Mouse (Mus musculus): Measurements from ENCODE around the gene Plin5. TPM values are rescaled to one million over a fixed set of nuclear protein-coding genes. Genes with fewer than 3 reads are reported as not detected.
"Not testable (repeated sequence)": the region's sequence is repeated elsewhere in the genome, so short reads cannot be mapped to it uniquely, and the experiment has no call there.

Gene Plin5
- polyA plus RNA-seq, 1 experiment from 2014 or later = 0.17 TPM

DNA sequence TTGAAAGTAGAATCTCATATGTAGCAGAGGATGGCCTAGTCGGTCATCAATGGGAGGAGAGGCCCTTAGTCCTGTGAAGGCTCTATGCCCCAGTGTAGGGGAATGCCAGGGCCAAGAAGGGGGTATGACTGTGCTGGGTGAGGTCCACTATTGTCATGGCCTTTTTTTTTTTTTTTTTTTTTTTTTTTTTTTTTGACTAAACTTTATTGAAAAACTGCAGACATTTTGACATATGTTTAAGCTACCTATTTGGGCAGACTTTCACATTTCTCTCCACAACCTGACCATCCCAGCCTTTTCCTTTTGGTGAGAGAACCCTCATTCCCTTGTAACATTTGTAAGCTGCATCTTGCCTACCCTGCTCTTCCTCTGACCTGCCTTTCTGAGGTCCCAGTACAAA, 25.1 kb downstream of the Plin5 start:
- no peak overlapping the region for H3K9ac ChIP-seq
- 80% methylated on average over 1 of the region's 1 CpGs for WGBS
- no peaks in the 10 kb centered on the region for H3K9me3 ChIP-seq (replicated peaks)
- no peak overlapping the region for H3K27ac ChIP-seq (ENCODE audit: poor library complexity, severe bottlenecking)
- peaks cover 69% of the 10 kb centered on the region for H3K36me3 ChIP-seq
- no peaks in the 10 kb centered on the region for H3K27me3 ChIP-seq (replicated peaks)
- no peaks in the 10 kb centered on the region for H3K4me1 ChIP-seq (replicated peaks)
- ATAC-seq (ENCODE audit: insufficient number of reproducible peaks, low FRiP score) = no peak
- H3K4me3 ChIP-seq = no peak overlapping the region
- H3K4me2 ChIP-seq = no peak overlapping the region

DNA sequence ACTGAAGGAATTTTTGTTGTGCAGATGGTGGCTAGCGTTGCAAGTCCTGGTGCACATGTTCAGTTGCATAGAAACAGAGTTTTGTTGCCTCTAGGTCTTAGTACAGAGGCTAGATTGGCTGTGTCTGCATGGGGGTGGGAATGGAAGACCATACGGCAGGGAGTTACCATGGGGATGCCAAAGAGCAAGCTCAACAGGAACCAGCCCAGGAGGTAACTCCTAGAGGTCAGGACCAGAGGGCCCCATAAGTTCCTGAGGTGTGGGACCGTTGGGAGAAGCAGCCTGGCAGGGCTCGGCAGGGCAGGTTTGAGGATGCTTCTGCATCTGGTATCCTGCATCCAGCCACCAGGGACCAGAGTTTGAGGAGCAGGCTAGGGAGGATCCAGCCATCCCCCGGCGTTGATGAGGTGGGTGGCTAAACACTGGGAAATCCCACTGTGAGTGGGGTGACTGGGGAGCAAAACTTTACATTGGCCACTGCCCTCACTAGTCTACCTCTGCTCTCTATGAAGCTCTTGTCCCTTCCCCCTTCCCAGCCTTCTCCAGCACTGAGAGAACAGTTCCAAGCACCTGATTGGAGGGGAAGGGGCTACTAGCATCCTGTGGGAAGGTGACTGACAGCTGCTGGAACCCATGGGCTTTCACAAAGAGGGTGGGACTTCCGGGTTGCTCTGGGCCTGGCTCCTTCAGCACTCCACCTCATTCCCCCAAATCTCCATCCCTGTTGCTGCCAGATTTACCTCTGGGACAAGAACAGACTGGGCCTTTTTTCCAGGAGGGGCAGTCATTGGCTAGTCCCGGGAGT, 36.4 kb downstream of the Plin5 start:
- Histone ChIP-seq H3K4me2 (peak overlapping the region; percentile 93), H3K4me3 (peak overlapping the region; percentile 92), H3K9ac (peak overlapping the region; percentile 92), H3K27me3 (replicated peaks) (no peaks in the 10 kb centered on the region), H3K9me3 (replicated peaks) (no peaks in the 10 kb centered on the region), H3K4me1 (replicated peaks) (peaks cover 19% of the 10 kb centered on the region), H3K36me3 (peaks cover 29% of the 10 kb centered on the region), H3K27ac (ENCODE audit: poor library complexity, severe bottlenecking) (peak overlapping the region; percentile 17; the same call in 1 of the 2 replicates)
- no peak for ATAC-seq (ENCODE audit: insufficient number of reproducible peaks, low FRiP score)
- WGBS = 16% methylated on average over 8 of the region's 8 CpGs

- Histone ChIP-seq H3K9ac (peak overlapping the region; percentile 92), H3K27me3 (replicated peaks) (no peaks in the 10 kb centered on the region), H3K36me3 (peaks cover 23% of the 10 kb centered on the region), H3K9me3 (replicated peaks) (no peaks in the 10 kb centered on the region), H3K27ac (ENCODE audit: poor library complexity, severe bottlenecking) (peak overlapping the region; percentile 59; the same call in 1 of the 2 replicates), H3K4me1 (replicated peaks) (peaks cover 27% of the 10 kb centered on the region), H3K4me2 (peak overlapping the region; percentile 93), H3K4me3 (peak overlapping the region; percentile 92)
- no peak for ATAC-seq (ENCODE audit: insufficient number of reproducible peaks, low FRiP score)
- under 1% methylated on average over 11 of the region's 11 CpGs for WGBS
Observed at GRCm38 (mm10) chr17:56079921-56080320, 37.5 kb downstream of the Plin5 start.

GRCm38 (mm10) chr17:56078880-56079795, 38.3 kb downstream of the Plin5 start, which contains the start of gene Hdgfl2:
Hdgfl2 (plus strand) TSS chr17:56079634.
- peak within 1 kb of the TSS; percentile 59 for H3K27ac ChIP-seq (ENCODE audit: poor library complexity, severe bottlenecking)
- H3K27me3 ChIP-seq (replicated peaks) = no peaks in the 10 kb centered on the region
- WGBS = under 1% methylated on average over 61 of the region's 61 CpGs
- peak; percentile 93 for ATAC-seq (ENCODE audit: insufficient number of reproducible peaks, low FRiP score)
- peak within 1 kb of the TSS; percentile 92 for H3K4me3 ChIP-seq
- H3K36me3 ChIP-seq = peaks cover 20% of the 10 kb centered on the region
- H3K9me3 ChIP-seq (replicated peaks) = no peaks in the 10 kb centered on the region
- peak within 1 kb of the TSS; percentile 93 for H3K4me2 ChIP-seq
- peaks cover 30% of the 10 kb centered on the region for H3K4me1 ChIP-seq (replicated peaks)
- H3K9ac ChIP-seq = peak within 1 kb of the TSS; percentile 92

DNA sequence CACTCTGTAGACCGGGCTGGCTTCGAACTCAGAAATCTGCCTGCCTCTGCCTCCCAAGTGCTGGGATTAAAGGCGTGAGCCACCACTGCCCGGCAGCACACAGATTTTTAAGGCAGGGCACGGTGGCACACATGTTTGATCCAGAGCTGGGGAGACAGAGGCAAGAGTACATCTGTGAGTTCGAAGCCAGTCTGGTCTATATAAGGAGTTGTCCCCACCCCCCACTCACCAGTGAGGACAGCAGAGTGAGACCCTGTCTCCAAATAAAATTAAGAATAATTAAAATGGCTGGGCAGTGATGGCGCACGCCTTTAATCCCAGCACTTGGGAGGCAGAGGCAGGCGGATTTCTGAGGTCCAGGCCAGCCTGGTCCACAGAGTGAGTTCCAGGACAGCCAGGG, 39.0 kb downstream of the Plin5 start:
- not testable (repeated sequence) for H3K9ac ChIP-seq; H3K27me3 ChIP-seq (replicated peaks); ATAC-seq (ENCODE audit: insufficient number of reproducible peaks, low FRiP score); H3K9me3 ChIP-seq (replicated peaks)
- Histone ChIP-seq H3K36me3 (peaks cover 14% of the 10 kb centered on the region), H3K27ac (ENCODE audit: poor library complexity, severe bottlenecking) (peak overlapping the region; percentile 58), H3K4me3 (peak overlapping the region; percentile 92), H3K4me1 (replicated peaks) (peaks cover 36% of the 10 kb centered on the region), H3K4me2 (peak overlapping the region; percentile 60)
- 66% methylated on average over 9 of the region's 9 CpGs for WGBS

GRCm38 (mm10) chr17:56077523-56077922, 39.9 kb downstream of the Plin5 start:
- peaks cover 36% of the 10 kb centered on the region for H3K4me1 ChIP-seq (replicated peaks)

DNA sequence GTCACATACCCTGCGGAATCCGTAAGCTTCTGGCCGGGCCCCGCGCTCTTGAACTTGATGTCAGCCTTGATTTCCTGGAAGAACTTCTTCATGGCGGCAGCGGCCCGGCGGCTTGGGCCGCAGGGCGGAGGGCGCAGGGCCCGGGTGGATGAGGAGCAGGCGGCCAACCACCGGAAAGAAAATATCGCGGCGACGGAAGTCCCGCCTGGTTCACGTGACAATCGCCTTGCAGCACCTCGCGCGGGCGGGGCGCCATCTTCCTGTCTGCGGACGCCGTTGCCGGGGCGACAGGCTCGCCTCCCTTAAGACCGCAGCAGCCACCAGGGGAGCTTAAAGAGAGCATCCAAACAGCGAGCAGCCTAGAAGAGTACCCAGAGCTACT, 42.6 kb downstream of the Plin5 start, which contains the start of gene Ubxn6:
Gene Ubxn6, minus strand, starts transcription at position 202 of the 382 bp plus-strand sequence.
- peak; percentile 53 for ATAC-seq (ENCODE audit: insufficient number of reproducible peaks, low FRiP score)
- Histone ChIP-seq H3K4me3 (peak within 1 kb of the TSS; percentile 77), H3K4me2 (peak within 1 kb of the TSS; percentile 78), H3K27me3 (replicated peaks) (no peaks in the 10 kb centered on the region), H3K9ac (peak within 1 kb of the TSS; percentile 78), H3K27ac (ENCODE audit: poor library complexity, severe bottlenecking) (peak within 1 kb of the TSS; percentile 96), H3K4me1 (replicated peaks) (peaks cover 17% of the 10 kb centered on the region), H3K36me3 (peaks cover 31% of the 10 kb centered on the region), H3K9me3 (replicated peaks) (no peaks in the 10 kb centered on the region)
- WGBS = under 1% methylated on average over 35 of the region's 35 CpGs

More at GRCm38 (mm10) chr17:56077523-56077922, 39.9 kb downstream of the Plin5 start:
- ATAC-seq (ENCODE audit: insufficient number of reproducible peaks, low FRiP score) = no peak
- Histone ChIP-seq H3K4me3 (no peak overlapping the region), H3K9ac (no peak overlapping the region), H3K9me3 (replicated peaks) (no peaks in the 10 kb centered on the region), H3K4me2 (no peak overlapping the region), H3K27ac (ENCODE audit: poor library complexity, severe bottlenecking) (no peak overlapping the region), H3K27me3 (replicated peaks) (no peaks in the 10 kb centered on the region), H3K36me3 (peaks cover 12% of the 10 kb centered on the region)
- 88% methylated on average over 5 of the region's 5 CpGs for WGBS

DNA sequence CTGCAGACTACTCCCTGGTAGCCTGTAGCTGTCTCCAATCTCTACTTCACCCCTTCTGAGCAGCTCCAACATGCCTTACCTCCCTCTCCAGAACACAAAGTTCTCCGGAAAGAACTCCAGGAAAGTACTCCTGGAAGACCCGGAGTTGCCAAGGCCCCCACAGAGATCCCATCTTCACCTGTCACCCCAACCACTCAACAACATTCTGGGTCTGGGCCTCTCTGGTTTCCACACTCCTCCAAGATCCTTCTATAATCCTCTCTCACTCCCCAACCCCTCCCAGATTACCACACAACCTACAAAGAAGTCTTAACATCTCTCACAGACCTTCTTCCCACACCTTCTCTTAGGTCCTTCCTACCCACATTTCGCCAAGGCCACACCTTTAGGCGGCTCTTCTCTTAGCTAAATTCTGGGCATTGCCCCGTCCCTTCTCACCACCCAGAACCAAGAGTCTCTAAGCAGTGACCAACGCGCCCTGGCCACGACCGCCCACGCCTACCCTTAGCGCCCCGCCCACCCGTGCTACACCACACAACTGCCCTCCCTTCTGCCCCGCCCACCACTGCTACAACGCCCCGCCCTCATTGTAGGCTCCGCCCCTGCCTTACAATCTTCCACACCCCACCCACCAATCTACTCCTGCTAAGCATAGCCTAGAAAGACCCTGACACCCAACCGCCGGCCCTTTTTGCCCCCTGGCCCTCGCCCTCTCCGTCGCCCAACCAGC, 43.1 kb downstream of the Plin5 start:
- Histone ChIP-seq H3K27me3 (replicated peaks) (no peaks in the 10 kb centered on the region), H3K9me3 (replicated peaks) (no peaks in the 10 kb centered on the region), H3K27ac (ENCODE audit: poor library complexity, severe bottlenecking) (peak overlapping the region; percentile 96), H3K4me2 (peak overlapping the region; percentile 78), H3K9ac (peak overlapping the region; percentile 78), H3K36me3 (peaks cover 37% of the 10 kb centered on the region), H3K4me3 (peak overlapping the region; percentile 77), H3K4me1 (replicated peaks) (peaks cover 17% of the 10 kb centered on the region)
- 7% methylated on average over 22 of the region's 22 CpGs for WGBS
- peak; percentile 66 for ATAC-seq (ENCODE audit: insufficient number of reproducible peaks, low FRiP score)

DNA sequence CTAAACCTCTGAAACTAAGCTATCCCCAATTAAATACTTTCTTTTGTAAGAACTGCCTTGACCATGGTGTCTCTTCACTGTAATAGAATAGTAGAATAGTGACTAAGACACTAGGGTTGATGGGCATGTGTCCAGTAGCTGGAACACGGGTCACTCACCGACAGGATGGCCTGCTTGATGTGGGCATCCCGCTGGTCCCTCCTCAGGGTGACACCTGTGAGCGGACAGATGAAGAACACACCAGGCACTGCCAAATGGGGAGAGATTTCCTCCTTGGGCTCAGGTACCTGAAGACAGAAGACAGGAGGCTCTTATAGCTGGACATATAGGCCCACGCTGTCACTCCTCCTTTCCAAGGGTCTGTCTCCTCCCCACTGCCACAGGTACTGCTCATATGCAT, 45.2 kb downstream of the Plin5 start:
- H3K9ac ChIP-seq = no peak overlapping the region
- H3K4me3 ChIP-seq = no peak overlapping the region
- 92% methylated on average over 5 of the region's 5 CpGs for WGBS
- peaks cover 17% of the 10 kb centered on the region for H3K4me1 ChIP-seq (replicated peaks)
- no peak overlapping the region for H3K27ac ChIP-seq (ENCODE audit: poor library complexity, severe bottlenecking)
- no peaks in the 10 kb centered on the region for H3K9me3 ChIP-seq (replicated peaks)
- H3K4me2 ChIP-seq = no peak overlapping the region
- H3K27me3 ChIP-seq (replicated peaks) = no peaks in the 10 kb centered on the region
- H3K36me3 ChIP-seq = peaks cover 57% of the 10 kb centered on the region
- ATAC-seq (ENCODE audit: insufficient number of reproducible peaks, low FRiP score) = no peak

- Histone ChIP-seq H3K36me3 (peaks cover 68% of the 10 kb centered on the region), H3K9ac (no peak overlapping the region)
- no peak for ATAC-seq (ENCODE audit: insufficient number of reproducible peaks, low FRiP score)
Observed at GRCm38 (mm10) chr17:56071126-56071525, 46.3 kb downstream of the Plin5 start.

More at GRCm38 (mm10) chr17:56071126-56071525, 46.3 kb downstream of the Plin5 start:
- peaks cover 17% of the 10 kb centered on the region for H3K4me1 ChIP-seq (replicated peaks)
- H3K4me2 ChIP-seq = no peak overlapping the region
- H3K27me3 ChIP-seq (replicated peaks) = no peaks in the 10 kb centered on the region
- no peak overlapping the region for H3K27ac ChIP-seq (ENCODE audit: poor library complexity, severe bottlenecking)
- H3K9me3 ChIP-seq (replicated peaks) = 0 out of 2 replicates have a peak, but pooled peaks cover 2% of the 10 kb centered on the region
- no peak overlapping the region for H3K4me3 ChIP-seq
